Mouse (Mus musculus): ENCODE results near the gene Armh3. TPM values are rescaled to one million over a fixed set of nuclear protein-coding genes. Genes with fewer than 3 reads are reported as not detected.

Armh3 gene
- total RNA-seq, 2 experiments from 2014 or later: 20.8 to 21.9 TPM

DNA sequence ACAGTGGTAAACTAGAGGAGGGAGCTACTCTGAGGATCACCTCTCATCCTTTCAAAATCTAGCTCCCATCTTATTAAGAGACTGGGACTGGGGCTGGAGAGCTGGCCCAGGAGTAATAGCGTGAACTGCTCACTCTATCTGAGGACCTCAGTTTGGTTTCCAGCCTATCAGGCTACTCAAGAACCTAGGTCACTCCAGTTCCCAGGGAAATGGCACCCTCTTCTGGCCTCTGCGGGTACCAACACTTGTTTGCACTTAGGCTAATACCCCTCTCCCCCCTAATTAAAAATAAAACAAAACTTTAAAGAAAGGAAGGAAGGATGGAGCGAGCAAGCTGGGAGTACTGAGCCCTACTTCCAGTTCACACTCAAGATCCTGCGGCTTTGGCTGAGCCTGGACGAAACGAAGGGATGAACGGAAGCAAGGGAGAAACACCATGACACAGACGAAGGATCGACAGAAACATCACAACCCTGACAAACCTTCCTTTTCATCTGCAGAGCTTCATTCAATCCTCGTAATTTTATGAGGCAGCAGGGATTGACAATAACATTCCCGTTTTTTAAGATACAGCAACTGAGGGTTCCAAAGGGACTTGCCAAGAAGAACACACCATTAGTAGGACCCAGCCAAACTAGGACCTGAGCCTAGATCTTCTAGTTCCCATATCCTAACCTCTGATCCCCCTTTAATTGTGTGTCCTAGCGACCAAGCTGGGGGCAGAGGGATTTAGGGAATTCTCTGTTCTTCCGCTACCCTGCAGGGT, 38.4 kb upstream of the Armh3 start:
- intact Hi-C loops (cut with DNase I): no loop called here
- DNase-seq (ENCODE audit: low spot score in 2 of 2): no peak

- no peak for DNase-seq (ENCODE audit: low spot score in 2 of 2)
- intact Hi-C loops (cut with DNase I): no loop called here
Observed at GRCm38 (mm10) chr19:46035971-46036370, 37.7 kb upstream of the Armh3 start.

- intact Hi-C loops (cut with DNase I): no loop called here
- DNase-seq (ENCODE audit: low spot score in 2 of 2): no peak
Observed at GRCm38 (mm10) chr19:46033911-46034310, 35.6 kb upstream of the Armh3 start.

GRCm38 (mm10) chr19:46032731-46033510, 34.6 kb upstream of the Armh3 start:
- intact Hi-C loops (cut with DNase I): no loop called here
- DNase-seq (ENCODE audit: low spot score in 2 of 2): no peak

DNA sequence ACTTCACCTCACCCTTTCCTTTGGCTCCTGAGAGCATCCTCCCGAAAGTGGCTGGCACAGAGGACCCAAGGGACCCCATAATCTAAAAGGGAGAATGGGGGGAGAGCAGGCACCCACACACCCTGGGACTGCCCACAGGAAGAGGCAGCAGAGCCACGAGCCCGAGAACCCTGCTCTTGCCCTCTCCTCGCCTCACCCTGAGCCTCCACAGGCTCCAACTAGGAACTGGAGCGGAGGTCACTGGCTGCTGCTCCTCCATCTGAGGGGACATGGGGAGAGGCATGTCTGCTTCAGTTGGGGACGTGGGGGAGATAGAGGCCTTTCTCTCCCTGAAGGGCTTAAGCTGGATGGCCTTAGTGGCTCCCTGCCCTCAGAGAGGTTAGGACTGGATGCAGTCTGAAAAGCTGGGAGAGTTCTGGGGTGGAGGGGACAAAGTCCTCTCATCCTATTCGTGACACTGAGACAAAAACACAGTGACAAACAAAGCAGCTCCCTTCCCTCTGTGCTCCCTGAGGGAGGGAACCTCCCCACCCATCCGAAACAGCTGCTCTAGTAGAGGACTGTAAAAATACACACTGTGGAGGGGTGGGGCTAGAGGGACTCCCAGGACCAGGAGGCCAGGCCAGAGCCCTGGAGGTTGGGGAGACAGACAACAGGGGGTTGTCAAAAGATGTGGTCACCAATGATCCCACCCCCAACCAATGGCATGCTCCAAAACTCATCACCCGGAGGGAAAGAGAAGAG, 33.6 kb upstream of the Armh3 start:
- DNase-seq (ENCODE audit: low spot score in 2 of 2): no peak
- intact Hi-C loops (cut with DNase I): no loop called here

GRCm38 (mm10) chr19:46030196-46030983, 32.1 kb upstream of the Armh3 start:
- intact Hi-C loops (cut with DNase I): no loop called here

GRCm38 (mm10) chr19:46029652-46030051, 31.4 kb upstream of the Armh3 start:
- intact Hi-C loops (cut with DNase I): no loop called here

More at GRCm38 (mm10) chr19:46030196-46030983, 32.1 kb upstream of the Armh3 start:
- no peak for DNase-seq (ENCODE audit: low spot score in 2 of 2)

GRCm38 (mm10) chr19:46028747-46029320, 30.5 kb upstream of the Armh3 start:
- intact Hi-C loops (cut with DNase I): no loop called here

More at GRCm38 (mm10) chr19:46029652-46030051, 31.4 kb upstream of the Armh3 start:
- no peak for DNase-seq (ENCODE audit: low spot score in 2 of 2)

DNA sequence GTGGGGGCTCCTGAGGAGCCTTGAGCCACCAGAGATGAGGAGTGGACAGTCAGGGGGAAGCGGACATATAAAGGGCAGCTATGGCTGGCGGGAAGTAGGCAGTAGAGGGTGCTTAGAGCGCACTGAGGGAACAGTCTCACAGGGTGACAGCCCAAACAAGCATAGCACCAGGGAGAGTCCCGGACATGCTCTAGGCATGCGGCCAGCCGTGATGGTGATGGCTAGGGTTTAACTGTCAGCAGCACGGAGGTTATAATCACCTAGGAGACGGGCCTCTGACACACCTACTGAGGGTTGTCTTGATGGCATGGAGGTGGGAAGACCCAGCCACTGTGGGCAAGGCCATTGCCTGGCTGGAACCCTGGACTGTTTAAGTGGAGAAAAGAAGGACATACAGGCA, 28.3 kb upstream of the Armh3 start:
- DNase-seq (ENCODE audit: low spot score in 2 of 2): no peak
- intact Hi-C loops (cut with DNase I): no loop called here

More at GRCm38 (mm10) chr19:46028747-46029320, 30.5 kb upstream of the Armh3 start:
- DNase-seq (ENCODE audit: low spot score in 2 of 2): no peak

- intact Hi-C loops (cut with DNase I): no loop called here
- no peak for DNase-seq (ENCODE audit: low spot score in 2 of 2)
Observed at GRCm38 (mm10) chr19:46024959-46025358, 26.7 kb upstream of the Armh3 start.

DNA sequence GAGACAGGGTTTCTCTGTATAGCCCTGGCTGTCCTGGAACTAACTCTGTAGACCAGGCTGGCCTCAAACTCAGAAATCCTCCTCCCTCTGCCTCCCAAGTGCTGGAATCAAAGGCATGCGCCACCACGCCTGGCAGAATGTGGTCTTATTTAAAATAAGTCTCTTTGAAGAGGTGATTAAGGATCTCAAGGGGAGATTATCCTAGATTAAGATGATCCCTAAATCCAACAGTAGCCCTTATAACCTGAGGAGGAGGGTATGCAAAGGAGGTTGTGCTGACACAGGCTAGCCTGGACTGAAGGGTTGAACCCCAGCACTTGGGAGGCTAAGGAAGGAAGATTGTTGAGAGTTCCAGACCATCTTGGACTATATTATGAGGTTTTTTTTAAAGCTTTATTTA, 17.7 kb upstream of the Armh3 start:
- intact Hi-C loops (cut with DNase I): loop anchor here (10.0 kb wide), 1 partner anchor 441 kb away; no protein-coding TSS in a partner anchor
- no peak for DNase-seq (ENCODE audit: low spot score in 2 of 2)

DNA sequence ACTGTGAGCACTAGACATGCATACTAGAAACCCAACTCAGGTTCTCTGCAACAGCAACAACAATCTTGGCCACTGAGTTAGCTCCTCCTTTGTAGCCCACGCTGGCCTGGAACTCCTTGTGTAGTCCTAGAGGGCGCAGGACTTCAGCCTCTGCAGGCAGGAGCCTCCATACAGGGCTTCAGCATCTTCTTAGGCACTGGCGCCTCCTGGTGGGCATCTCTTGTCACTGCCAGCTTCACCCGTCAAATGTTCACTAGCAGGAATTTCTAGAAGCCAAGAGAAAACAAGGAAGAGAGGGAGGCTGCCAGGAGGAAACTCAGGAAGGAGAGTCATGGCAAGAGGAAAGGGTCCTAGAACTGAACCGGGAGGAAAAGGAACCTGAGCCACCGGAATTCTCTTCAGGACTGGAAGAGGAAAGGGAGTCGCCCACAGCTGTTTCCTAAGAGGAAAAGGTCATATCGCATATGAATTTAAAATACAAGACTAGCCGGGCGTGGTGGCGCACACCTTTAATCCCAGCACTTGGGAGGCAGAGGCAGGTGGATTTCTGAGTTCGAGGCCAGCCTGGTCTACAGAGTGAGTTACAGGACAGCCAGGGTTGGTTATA, 16.4 kb upstream of the Armh3 start:
- intact Hi-C loops (cut with DNase I): loop anchor here (5.0 to 10.0 kb wide), 3 partner anchors 52 to 440 kb away; no protein-coding TSS in a partner anchor

DNA sequence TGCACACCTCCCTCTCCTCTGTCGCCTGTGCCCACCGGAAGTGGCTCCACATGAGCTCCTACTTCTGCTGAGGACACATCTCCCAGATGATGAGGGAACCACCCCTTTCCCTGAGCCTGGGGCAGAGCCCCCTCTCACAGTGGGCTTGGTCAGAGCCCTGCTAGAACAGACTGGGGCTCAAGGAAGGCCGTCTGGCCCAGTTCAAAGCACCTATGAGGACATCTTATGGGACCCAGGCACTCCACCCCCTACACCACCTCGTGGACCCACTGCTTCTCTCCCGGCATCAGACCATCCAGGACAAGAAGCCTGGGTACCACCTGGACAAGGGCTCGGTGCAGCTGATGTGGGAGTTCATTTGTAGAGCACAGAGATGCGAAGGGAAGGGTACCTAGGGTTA, 7.4 kb upstream of the Armh3 start:
- no peak for DNase-seq (ENCODE audit: low spot score in 2 of 2)
- intact Hi-C loops (cut with DNase I): no loop called here

More for the DNA sequence above, 16.4 kb upstream of the Armh3 start:
- DNase-seq (ENCODE audit: low spot score in 2 of 2): peak; percentile 88 to 91

- intact Hi-C loops (cut with DNase I): no loop called here
- DNase-seq (ENCODE audit: low spot score in 2 of 2): no peak
Observed at GRCm38 (mm10) chr19:46004814-46005466, 6.7 kb upstream of the Armh3 start.

- intact Hi-C loops (cut with DNase I): no loop called here
- peak; percentile 29 to 49 for DNase-seq (ENCODE audit: low spot score in 2 of 2)
Observed at GRCm38 (mm10) chr19:46003371-46004226, 5.3 kb upstream of the Armh3 start, which contains the start of gene Hps6. Gene Hps6, plus strand, starts transcription at chr19:46003508.

DNA sequence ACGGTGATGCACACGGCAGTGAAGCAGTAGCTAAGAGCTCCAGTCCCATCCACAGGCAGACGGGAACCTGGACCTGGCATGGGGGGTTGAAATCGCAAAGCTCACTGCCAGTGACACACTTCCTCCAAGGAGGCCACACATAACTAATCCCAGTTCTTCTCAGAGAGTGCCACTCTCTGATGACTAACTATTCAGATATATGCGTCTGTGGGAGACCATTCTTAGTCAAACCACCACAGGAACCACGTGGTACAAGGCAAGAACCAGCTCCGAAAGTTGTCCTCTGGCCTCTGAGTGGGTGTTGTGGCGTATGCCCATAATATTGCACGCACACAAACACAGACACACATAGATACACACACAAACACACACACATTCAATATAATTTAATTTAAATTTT, 4.0 kb upstream of the Armh3 start:
- intact Hi-C loops (cut with DNase I): no loop called here
- DNase-seq (ENCODE audit: low spot score in 2 of 2): no peak

GRCm38 (mm10) chr19:45999378-45999777, 1.1 kb upstream of the Armh3 start:
- no peak for DNase-seq (ENCODE audit: low spot score in 2 of 2)

More at GRCm38 (mm10) chr19:45999378-45999777, 1.1 kb upstream of the Armh3 start:
- intact Hi-C loops (cut with DNase I): no loop called here
